In the genomic region with DNA sequence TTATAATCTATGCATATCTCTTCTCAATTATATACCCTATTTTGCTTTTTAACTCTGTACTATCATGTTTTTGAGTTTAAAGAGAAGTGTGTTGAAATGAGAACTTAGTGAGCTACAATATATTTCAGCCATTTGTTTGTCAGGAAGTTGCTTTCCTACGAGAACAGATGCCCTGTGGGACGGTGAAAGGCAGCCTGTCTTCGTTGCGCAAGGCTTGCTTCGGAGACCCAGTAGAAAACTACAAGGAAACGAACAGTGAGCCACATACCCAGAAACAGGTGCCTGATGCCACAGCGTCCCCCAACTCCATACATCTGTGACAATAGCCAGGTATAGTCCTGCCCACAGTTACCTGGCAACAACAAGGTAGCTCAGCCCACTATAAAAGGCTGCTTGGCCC, we compare ENCODE assay signal across 11 mouse cellular contexts.
"Had no signal": no experiment of that assay in that cellular context is flagged by ENCODE, and none has a peak within 500 bp of the region (broad histone marks: within the 10 kb centered on the region; RNA-seq: fewer than 3 reads in every experiment).

No protein-coding gene starts in this region.

- H3K36me3 ChIP-seq: midbrain, embryonic 13.5 days; midbrain, embryonic 15.5 days; neural tube, embryonic 12.5 days; stomach, embryonic 15.5 days had no signal

- H3K4me1 ChIP-seq: midbrain, embryonic 13.5 days; neural tube, embryonic 12.5 days; stomach, embryonic 15.5 days had no signal

- H3K27ac ChIP-seq: midbrain, embryonic 13.5 days; midbrain, embryonic 15.5 days; neural tube, embryonic 12.5 days; stomach, embryonic 15.5 days; stomach, postnatal 0 days had no signal

- DNase-seq: lung, adult 18-20 months; lung, embryonic 14.5 days; lung, postnatal 10 days; lung, postnatal 4 days; thymus, postnatal 14 days; thymus, postnatal 36 days had no signal

- H3K27me3 ChIP-seq: midbrain, embryonic 13.5 days; midbrain, embryonic 15.5 days; neural tube, embryonic 12.5 days; stomach, embryonic 15.5 days had no signal

- H3K4me3 ChIP-seq: midbrain, embryonic 13.5 days; midbrain, embryonic 15.5 days; neural tube, embryonic 12.5 days; stomach, embryonic 15.5 days had no signal

- H3K9me3 ChIP-seq: midbrain, embryonic 13.5 days; midbrain, embryonic 15.5 days; neural tube, embryonic 12.5 days; stomach, embryonic 15.5 days had no signal
